Mouse (Mus musculus): ENCODE data around the gene Hrg.
"Not testable (repeated sequence)": the region's sequence is repeated elsewhere in the genome, so short reads cannot be mapped to it uniquely, and the experiment has no call there.

Gene Hrg

DNA sequence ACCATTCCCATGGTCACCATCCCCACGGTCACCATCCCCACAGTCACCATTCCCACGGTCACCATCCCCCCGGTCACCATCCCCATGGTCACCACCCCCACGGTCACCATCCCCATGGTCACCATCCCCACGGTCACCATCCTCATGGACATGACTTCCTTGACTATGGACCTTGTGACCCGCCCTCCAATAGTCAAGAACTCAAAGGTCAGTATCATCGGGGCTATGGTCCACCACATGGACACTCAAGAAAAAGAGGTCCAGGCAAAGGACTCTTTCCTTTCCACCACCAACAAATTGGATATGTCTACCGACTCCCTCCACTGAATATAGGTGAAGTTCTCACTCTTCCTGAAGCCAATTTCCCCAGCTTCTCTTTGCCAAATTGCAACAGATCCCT, 10.2 kb downstream of the Hrg start:
- no peak for DNase-seq (ENCODE audit: low spot score)

DNA sequence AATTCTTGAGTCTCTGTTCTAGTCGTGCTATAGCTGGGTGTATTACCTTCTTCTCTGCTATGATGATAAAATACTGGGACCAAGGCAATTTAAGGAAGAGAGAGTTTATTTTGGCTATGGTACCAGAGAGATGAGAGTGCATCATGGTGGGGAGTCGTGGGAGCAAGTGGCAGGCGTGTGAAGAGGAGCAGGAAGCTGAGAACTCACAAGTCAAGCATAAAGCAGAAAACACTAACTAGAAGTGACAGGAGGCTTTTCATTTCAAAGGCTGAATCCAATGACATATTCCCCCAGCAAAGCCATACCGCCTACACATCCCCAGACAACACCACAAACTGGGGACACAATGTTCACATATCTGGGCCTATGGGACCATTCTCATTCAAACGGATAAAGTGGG, 11.4 kb downstream of the Hrg start:
- no peak for DNase-seq (ENCODE audit: low spot score)

DNA sequence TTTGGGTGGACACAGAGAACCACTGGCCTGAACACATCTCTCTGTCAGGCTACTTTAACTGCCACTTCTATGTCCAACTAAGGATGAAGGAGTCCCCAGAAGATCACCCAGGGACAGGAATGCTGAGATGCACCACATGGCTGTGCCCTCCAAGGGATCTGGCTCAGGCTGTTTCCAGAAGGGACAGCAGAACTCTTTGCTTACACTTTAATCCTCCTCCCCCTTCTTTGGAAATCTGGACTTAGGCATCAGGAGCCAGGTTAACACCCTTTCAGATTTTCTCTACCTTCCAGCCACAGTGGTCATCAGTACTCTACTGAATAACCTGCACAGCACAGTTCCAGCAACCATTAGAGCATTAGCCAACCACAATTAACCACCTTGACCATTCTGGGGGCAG, 12.4 kb downstream of the Hrg start:
- DNase-seq (ENCODE audit: low spot score): no peak

- DNase-seq (ENCODE audit: low spot score): no peak
These were observed 16.6 kb downstream of the Hrg start for GRCm38 (mm10) chr16:22967383-22968030.

DNA sequence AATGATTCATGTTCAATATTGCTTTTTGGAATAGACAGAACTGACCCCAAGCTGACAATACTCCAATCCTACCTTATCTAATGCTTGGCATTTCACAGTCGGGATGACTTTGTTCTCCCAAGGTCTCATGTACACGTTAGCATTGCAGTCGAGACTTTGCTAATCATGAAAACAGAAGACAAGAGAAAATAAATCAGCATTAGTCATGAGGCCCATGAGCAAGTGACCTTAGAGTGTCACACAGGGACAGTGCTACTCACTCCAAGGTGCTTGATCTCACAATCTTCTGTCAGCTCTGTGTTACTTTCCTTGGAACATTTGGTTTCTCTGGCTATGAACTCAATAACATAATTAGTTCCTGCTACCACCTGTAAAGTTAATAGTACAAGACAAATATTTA, 46.1 kb downstream of the Hrg start:
- DNase-seq (ENCODE audit: low spot score): not testable (repeated sequence)

All from ovary, postnatal 14 days (tissue).